Mouse (Mus musculus) layer of hippocampus, postnatal 10 days (tissue): ENCODE data around the gene Foxn2. TPM values are rescaled to one million over a fixed set of nuclear protein-coding genes. Genes with fewer than 3 reads are reported as not detected.

ENCODE experiments used
- total RNA-seq, 2 experiments: library from RNA; stranded (reverse); gene quantifications; 2 replicates each; pipeline ENCODE4 v1.2.3; 2021

Foxn2 gene
- total RNA-seq, 2 experiments from 2014 or later, result 15.6 to 17.4 TPM

Other genes starting within 250 kb of the Foxn2 start
- 10 to 100 TPM; 71.4 to 72.7 TPM for gene Ppp1r21, start 89.4 kb downstream of the Foxn2 start, total RNA-seq
- gene Ston1, start 157.0 kb downstream of the Foxn2 start, total RNA-seq, result 10 to 100 TPM; 10.1 to 12.7 TPM
- under 1 TPM in 1 of 2 experiments, not detected in 1; 0.75 TPM for gene Gtf2a1l, start 227.9 kb downstream of the Foxn2 start, total RNA-seq